Mouse (Mus musculus) stomach, embryonic 15.5 days (tissue): ENCODE results near the gene Tbkbp1. TPM values are rescaled to one million over a fixed set of nuclear protein-coding genes. Genes with fewer than 3 reads are reported as not detected.

ENCODE experiments used
- ATAC-seq: fragments of 200-750 bp; cut with Nextera tagmentation; 2 replicates; pipeline ENCODE4 v1.8.0; 2017; ENCODE audit warnings: low read depth, moderate number of reproducible peaks, moderate TSS enrichment; ENCODE audit not compliant: insufficient read depth, low FRiP score
- H3K27ac ChIP-seq: fragments of 300-500 bp; sonication (generic); 2 replicates; pipeline ENCODE4 v1.5.1; 2015; ENCODE audit warnings: mild to moderate bottlenecking, inconsistent platforms
- H3K27me3 ChIP-seq: fragments of 300-500 bp; sonication (generic); replicated peaks from 2 replicates; pipeline ENCODE4 v1.6.1; 2015; ENCODE audit warnings: inconsistent platforms
- H3K36me3 ChIP-seq: fragments of 300-500 bp; sonication (generic); 2 replicates; pipeline ENCODE4 v1.6.1; 2015; ENCODE audit warnings: inconsistent platforms
- H3K4me1 ChIP-seq: fragments of 300-500 bp; sonication (generic); 2 replicates; pipeline ENCODE4 v1.6.1; 2015; ENCODE audit warnings: inconsistent platforms
- H3K4me2 ChIP-seq: fragments of 300-500 bp; sonication (generic); 2 replicates; pipeline ENCODE4 v1.6.1; 2015; ENCODE audit warnings: mild to moderate bottlenecking, inconsistent platforms
- H3K4me3 ChIP-seq: fragments of 300-500 bp; sonication (generic); replicated peaks from 2 replicates; pipeline ENCODE4 v1.5.1; 2015; ENCODE audit warnings: inconsistent platforms
- H3K9ac ChIP-seq: fragments of 300-500 bp; sonication (generic); 2 replicates; pipeline ENCODE4 v1.6.1; 2015; ENCODE audit warnings: inconsistent platforms
- H3K9me3 ChIP-seq: fragments of 300-500 bp; sonication (generic); 2 replicates; pipeline ENCODE4 v1.6.1; 2016; ENCODE audit warnings: inconsistent platforms
- WGBS: fragments of 180-500 bp; shearing (Covaris S2); methylation state at CpG from one replicate; pipeline ENCODE4 v1.1.7; 2015; 5-methylcytosine and 5-hydroxymethylcytosine counted together
- microRNA-seq: library from miRNA; unstranded; fragments of <30 nt; microRNA quantifications from one replicate; pipeline ENCODE4, GENCODE M21; 2016
- polyA plus RNA-seq: library from polyadenylated mRNA; unstranded; fragments of >200 nt; fragmentation: Nextera tagmentation; extraction: Ambion mirVana; gene quantifications from 2 replicates; pipeline ENCODE4 v1.2.1, GENCODE M21; 2015

Tbkbp1 gene
- polyA plus RNA-seq, 1 experiment from 2014 or later, result 5.3 TPM

DNA sequence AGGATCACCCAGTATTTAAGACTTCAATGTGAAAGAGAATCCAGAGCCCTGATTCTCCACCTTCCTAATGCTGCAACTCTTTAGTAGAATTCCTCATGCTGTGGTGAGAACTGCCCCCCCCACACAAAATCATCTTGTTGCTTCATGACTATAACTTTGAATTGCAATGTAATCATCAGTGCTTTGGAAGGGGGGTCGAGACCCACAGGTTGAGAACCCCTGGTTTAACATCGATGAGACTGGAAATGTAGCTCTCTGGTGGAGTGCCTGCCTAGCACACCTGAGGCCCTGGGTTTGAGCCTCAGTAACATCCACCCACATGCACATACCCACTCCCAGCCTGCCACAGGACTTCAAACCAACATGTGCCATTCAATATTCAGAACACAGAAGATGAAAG is 56.7 kb downstream of the Tbkbp1 start:
- ATAC-seq, result no peak
- no peaks in the 10 kb centered on the region for H3K9me3 ChIP-seq
- H3K9ac ChIP-seq, result no peak overlapping the region
- no peak overlapping the region for H3K4me2 ChIP-seq
- H3K4me1 ChIP-seq, result no peaks in the 10 kb centered on the region
- peaks cover 30% of the 10 kb centered on the region for H3K27me3 ChIP-seq
- no peaks in the 10 kb centered on the region for H3K36me3 ChIP-seq
- no peak overlapping the region for H3K4me3 ChIP-seq
- WGBS, result 58% methylated on average over 2 of the region's 2 CpGs
- no peak overlapping the region for H3K27ac ChIP-seq

DNA sequence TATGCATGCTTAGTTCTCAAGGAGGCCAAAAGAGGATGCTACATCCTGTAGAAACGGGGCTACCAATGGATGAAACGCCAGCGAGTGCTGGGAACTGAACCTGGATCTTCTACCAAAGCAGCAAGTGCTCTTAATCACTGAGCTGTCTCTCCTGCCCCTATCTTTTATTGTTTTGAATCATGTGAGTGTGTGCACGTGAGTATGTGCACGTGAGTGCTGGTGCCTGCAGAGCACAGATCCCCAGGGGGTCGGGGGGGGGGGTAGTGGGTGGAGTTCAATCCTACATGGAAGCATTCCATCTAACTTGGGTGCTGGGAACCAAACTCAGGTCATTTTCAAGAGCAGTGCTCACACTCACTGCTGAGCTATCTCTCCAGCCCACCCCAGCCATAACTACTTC is 64.9 kb downstream of the Tbkbp1 start:
- ATAC-seq, result no peak
- Histone ChIP-seq H3K4me2 (no peak overlapping the region), H3K4me3 (no peak overlapping the region), H3K36me3 (no peaks in the 10 kb centered on the region), H3K9ac (no peak overlapping the region), H3K4me1 (no peaks in the 10 kb centered on the region), H3K9me3 (no peaks in the 10 kb centered on the region), H3K27ac (no peak overlapping the region), H3K27me3 (0 out of 2 replicates have a peak, but pooled peaks cover 3% of the 10 kb centered on the region)
- WGBS, result 63% methylated on average over 6 of the region's 6 CpGs

Small RNA genes within 50 kb of the gene (microRNA-seq; reads per million reads assigned to microRNA genes)
- gene Mir7235, result not detected

Other genes starting within 250 kb of the Tbkbp1 start
- 67.2 and 76.5 TPM in 2 replicates for gene Cdk5rap3, start 235.0 kb downstream of the Tbkbp1 start, polyA plus RNA-seq
- 55.2 and 65.6 TPM in 2 replicates for gene Prr15l, start 223.4 kb downstream of the Tbkbp1 start, polyA plus RNA-seq
- gene Pnpo, start 207.5 kb downstream of the Tbkbp1 start, polyA plus RNA-seq, result 63.6 and 85.7 TPM in 2 replicates
- gene Sp2, start 168.5 kb downstream of the Tbkbp1 start, polyA plus RNA-seq, result 12.7 and 13.5 TPM in 2 replicates
- gene Sp6, start 138.1 kb downstream of the Tbkbp1 start, polyA plus RNA-seq, result 1.4 and 3.7 TPM in 2 replicates
- gene Scrn2, start 121.6 kb downstream of the Tbkbp1 start, polyA plus RNA-seq, result 19.7 and 20.1 TPM in 2 replicates
- gene Lrrc46, start 110.1 kb downstream of the Tbkbp1 start, polyA plus RNA-seq, result 0.54 and 0.86 TPM in 2 replicates
- 78.8 and 85.1 TPM in 2 replicates for gene Mrpl10, start 109.9 kb downstream of the Tbkbp1 start, polyA plus RNA-seq
- gene Osbpl7, start 100.9 kb downstream of the Tbkbp1 start, polyA plus RNA-seq, result 7.8 and 9.5 TPM in 2 replicates
- 0.24 TPM in 1 of 2 replicates, not detected in the other for gene Tbx21, start 36.2 kb downstream of the Tbkbp1 start, polyA plus RNA-seq
- gene Kpnb1, start 36.4 kb upstream of the Tbkbp1 start, polyA plus RNA-seq, result 47.2 and 50.2 TPM in 2 replicates
- 80.9 and 84.7 TPM in 2 replicates for gene Npepps, start 129.1 kb upstream of the Tbkbp1 start, polyA plus RNA-seq
- gene Mrpl45, start 164.2 kb upstream of the Tbkbp1 start, polyA plus RNA-seq, result 41.5 and 46.4 TPM in 2 replicates
- gene Gpr179, start 200.6 kb upstream of the Tbkbp1 start, polyA plus RNA-seq, result 0.19 and 0.21 TPM in 2 replicates
- 3.4 and 3.8 TPM in 2 replicates for gene Socs7, start 211.1 kb upstream of the Tbkbp1 start, polyA plus RNA-seq